Mouse (Mus musculus): Measurements from ENCODE around the gene Leo1. TPM values are rescaled to one million over a fixed set of nuclear protein-coding genes. Genes with fewer than 3 reads are reported as not detected.

Leo1 gene
- polyA plus RNA-seq, 1 experiment from 2014 or later, result 34.1 TPM

- Histone ChIP-seq H3K36me3 (ENCODE audit: control insufficient read depth, insufficient read depth, low read length) (no peaks in the 10 kb centered on the region), H3K9me3 (replicated peaks; ENCODE audit: control insufficient read depth, low read length) (no peaks in the 10 kb centered on the region), H3K4me3 (ENCODE audit: low read depth, low read length) (no peak overlapping the region), H3K9ac (ENCODE audit: low read length) (no peak overlapping the region), H3K4me1 (ENCODE audit: control insufficient read depth, insufficient read depth, low read length) (no peaks in the 10 kb centered on the region), H3K4me2 (ENCODE audit: low read length) (no peak overlapping the region), H3K27me3 (replicated peaks; ENCODE audit: control insufficient read depth, insufficient read depth, low read length) (no peaks in the 10 kb centered on the region), H3K27ac (ENCODE audit: low read depth, low read length) (no peak overlapping the region)
- ATAC-seq, result no peak
- no peak for DNase-seq (ENCODE audit: low spot score)
- 94% methylated on average over 3 of the region's 3 CpGs for WGBS
Measured at GRCm38 (mm10) chr9:75422251-75422691, 19.1 kb upstream of the Leo1 start.

GRCm38 (mm10) chr9:75423683-75424082, 17.6 kb upstream of the Leo1 start:
- H3K9me3 ChIP-seq (replicated peaks; ENCODE audit: control insufficient read depth, low read length), result no peaks in the 10 kb centered on the region
- H3K9ac ChIP-seq (ENCODE audit: low read length), result no peak overlapping the region
- H3K27ac ChIP-seq (ENCODE audit: low read depth, low read length), result no peak overlapping the region
- H3K36me3 ChIP-seq (ENCODE audit: control insufficient read depth, insufficient read depth, low read length), result no peaks in the 10 kb centered on the region
- no peaks in the 10 kb centered on the region for H3K4me1 ChIP-seq (ENCODE audit: control insufficient read depth, insufficient read depth, low read length)
- WGBS, result 76% methylated on average over 5 of the region's 5 CpGs
- no peak for DNase-seq (ENCODE audit: low spot score)
- ATAC-seq, result no peak
- H3K27me3 ChIP-seq (replicated peaks; ENCODE audit: control insufficient read depth, insufficient read depth, low read length), result no peaks in the 10 kb centered on the region
- no peak overlapping the region for H3K4me3 ChIP-seq (ENCODE audit: low read depth, low read length)
- no peak overlapping the region for H3K4me2 ChIP-seq (ENCODE audit: low read length)

DNA sequence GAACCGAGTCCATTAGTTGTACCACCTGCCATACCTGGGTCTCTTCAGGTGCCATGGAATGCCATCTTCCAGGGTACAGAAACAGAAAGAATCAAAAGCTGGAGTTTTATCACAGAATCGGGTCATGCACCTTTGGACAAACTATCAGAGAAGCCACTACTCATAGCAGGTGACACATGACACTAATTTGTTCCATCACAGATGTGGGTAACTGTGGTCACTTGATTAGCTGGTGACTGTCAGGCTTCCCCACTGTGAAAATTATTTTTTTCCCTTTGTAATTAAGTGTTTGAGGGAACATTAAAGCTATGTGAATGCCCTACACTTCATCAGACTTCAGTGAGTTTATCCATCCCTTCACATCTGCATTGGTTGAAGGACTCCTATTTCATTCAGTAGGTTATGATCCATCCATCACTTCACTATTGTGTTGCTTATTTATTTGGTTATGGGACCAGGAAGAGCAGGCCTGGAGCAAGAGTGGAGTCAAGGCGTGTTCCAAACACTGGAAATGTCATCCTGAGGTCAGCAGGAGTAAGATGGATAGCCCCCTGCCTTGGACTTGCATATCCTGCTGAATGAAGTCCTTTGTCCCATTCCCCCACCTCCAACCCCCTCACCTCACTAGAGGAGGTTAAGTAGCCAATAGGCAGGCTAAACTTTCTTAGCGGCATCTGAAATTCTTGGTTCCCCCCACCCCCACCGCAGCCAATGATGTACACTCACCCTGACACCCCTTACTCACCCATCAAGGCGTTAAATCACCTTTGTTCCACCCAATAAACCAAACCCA, 16.8 kb upstream of the Leo1 start:
- Histone ChIP-seq H3K9ac (ENCODE audit: low read length) (no peak overlapping the region), H3K36me3 (ENCODE audit: control insufficient read depth, insufficient read depth, low read length) (no peaks in the 10 kb centered on the region), H3K4me1 (ENCODE audit: control insufficient read depth, insufficient read depth, low read length) (no peaks in the 10 kb centered on the region), H3K4me3 (ENCODE audit: low read depth, low read length) (no peak overlapping the region), H3K27ac (ENCODE audit: low read depth, low read length) (no peak overlapping the region), H3K4me2 (ENCODE audit: low read length) (no peak overlapping the region), H3K27me3 (replicated peaks; ENCODE audit: control insufficient read depth, insufficient read depth, low read length) (no peaks in the 10 kb centered on the region), H3K9me3 (replicated peaks; ENCODE audit: control insufficient read depth, low read length) (no peaks in the 10 kb centered on the region)
- DNase-seq (ENCODE audit: low spot score), result no peak
- 70% methylated on average over 6 of the region's 6 CpGs for WGBS
- no peak for ATAC-seq

DNA sequence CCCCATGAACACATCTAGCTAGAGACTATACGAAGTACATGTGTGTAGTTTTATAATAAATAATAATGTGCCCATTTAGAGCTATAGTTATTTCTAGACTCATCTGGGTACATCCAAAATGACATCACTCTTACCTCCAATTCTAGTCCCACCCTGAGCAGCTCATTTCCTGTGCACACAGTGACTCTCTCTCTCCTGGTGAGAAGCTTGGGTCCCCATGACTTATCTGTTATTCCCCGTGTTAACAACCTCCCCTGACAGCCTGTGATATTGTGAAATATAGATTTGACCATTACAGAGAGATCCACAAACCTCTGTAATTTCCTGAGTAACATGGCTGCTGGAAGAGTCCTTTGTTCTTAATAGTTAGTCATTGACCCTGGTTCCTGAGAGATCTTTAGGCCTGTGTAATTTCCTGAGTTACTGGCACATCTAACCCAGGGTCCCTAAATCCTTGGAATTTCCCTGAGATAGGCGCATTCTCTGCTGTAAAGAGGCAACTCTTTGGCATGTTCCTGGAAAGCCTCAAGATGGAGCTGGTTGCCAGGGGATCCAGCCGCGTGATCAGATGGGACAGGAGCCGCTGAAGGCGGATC, 15.4 kb upstream of the Leo1 start:
- DNase-seq (ENCODE audit: low spot score) (no peak), ATAC-seq (no peak)
- H3K9me3 ChIP-seq (replicated peaks; ENCODE audit: control insufficient read depth, low read length), result no peaks in the 10 kb centered on the region
- no peak overlapping the region for H3K9ac ChIP-seq (ENCODE audit: low read length)
- H3K4me1 ChIP-seq (ENCODE audit: control insufficient read depth, insufficient read depth, low read length), result no peaks in the 10 kb centered on the region
- H3K27me3 ChIP-seq (replicated peaks; ENCODE audit: control insufficient read depth, insufficient read depth, low read length), result no peaks in the 10 kb centered on the region
- no peak overlapping the region for H3K27ac ChIP-seq (ENCODE audit: low read depth, low read length)
- no peaks in the 10 kb centered on the region for H3K36me3 ChIP-seq (ENCODE audit: control insufficient read depth, insufficient read depth, low read length)
- WGBS, result 87% methylated on average over 7 of the region's 7 CpGs
- H3K4me3 ChIP-seq (ENCODE audit: low read depth, low read length), result no peak overlapping the region
- H3K4me2 ChIP-seq (ENCODE audit: low read length), result no peak overlapping the region

DNA sequence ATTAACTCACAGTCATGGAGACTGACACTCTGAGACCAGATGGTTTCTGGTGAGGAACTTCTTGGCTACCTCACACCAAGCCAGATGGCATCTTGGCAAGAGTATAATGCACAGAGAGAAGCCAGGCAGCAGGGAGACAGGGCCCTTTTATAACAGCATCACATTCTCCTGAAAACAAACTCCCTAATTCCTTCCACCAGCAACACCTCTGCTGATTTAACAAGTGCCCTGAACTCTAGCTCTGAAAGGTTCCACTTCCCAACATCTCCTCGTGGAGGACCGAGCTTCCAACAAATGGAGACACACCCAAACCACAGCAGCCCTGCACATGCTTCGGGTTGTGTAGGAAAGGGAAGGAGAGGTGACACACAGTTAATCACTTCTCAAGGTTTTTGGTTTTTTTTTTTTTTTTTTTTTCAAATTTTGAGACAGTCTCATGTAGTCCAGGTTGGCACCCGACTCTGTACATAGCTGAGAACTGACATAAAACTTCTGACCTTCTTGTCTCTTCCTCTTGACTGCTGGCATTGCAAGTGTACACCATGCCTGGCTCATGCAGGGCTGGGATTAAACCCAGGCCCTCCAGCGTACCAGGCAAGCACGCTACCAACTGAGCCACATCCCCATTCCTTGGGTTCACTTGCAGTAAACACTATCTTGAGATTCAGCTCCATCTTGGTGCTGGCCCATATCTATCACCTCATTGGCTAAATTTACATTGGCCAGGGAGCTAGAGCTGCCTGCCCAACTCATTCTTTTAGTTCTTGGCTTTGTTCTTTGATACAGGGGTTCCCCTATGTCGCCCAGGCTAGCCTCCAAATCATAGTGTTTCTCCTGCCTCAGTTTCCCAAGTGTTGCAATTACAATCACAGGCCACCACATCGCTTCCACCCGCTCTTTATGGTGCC, 13.7 kb upstream of the Leo1 start:
- Histone ChIP-seq H3K4me1 (ENCODE audit: control insufficient read depth, insufficient read depth, low read length) (no peaks in the 10 kb centered on the region), H3K9ac (ENCODE audit: low read length) (no peak overlapping the region), H3K4me3 (ENCODE audit: low read depth, low read length) (no peak overlapping the region), H3K27me3 (replicated peaks; ENCODE audit: control insufficient read depth, insufficient read depth, low read length) (no peaks in the 10 kb centered on the region), H3K9me3 (replicated peaks; ENCODE audit: control insufficient read depth, low read length) (no peaks in the 10 kb centered on the region), H3K4me2 (ENCODE audit: low read length) (no peak overlapping the region), H3K36me3 (ENCODE audit: control insufficient read depth, insufficient read depth, low read length) (no peaks in the 10 kb centered on the region), H3K27ac (ENCODE audit: low read depth, low read length) (no peak overlapping the region)
- DNase-seq (ENCODE audit: low spot score), result peak; percentile 84
- 77% methylated on average over 9 of the region's 9 CpGs for WGBS
- peak; percentile 83; the same call in 1 of the 2 replicates for ATAC-seq

GRCm38 (mm10) chr9:75428274-75428600, 13.1 kb upstream of the Leo1 start:
- no peaks in the 10 kb centered on the region for H3K4me1 ChIP-seq (ENCODE audit: control insufficient read depth, insufficient read depth, low read length)
- no peak overlapping the region for H3K4me2 ChIP-seq (ENCODE audit: low read length)
- ATAC-seq, result no peak
- no peaks in the 10 kb centered on the region for H3K27me3 ChIP-seq (replicated peaks; ENCODE audit: control insufficient read depth, insufficient read depth, low read length)
- H3K36me3 ChIP-seq (ENCODE audit: control insufficient read depth, insufficient read depth, low read length), result no peaks in the 10 kb centered on the region
- H3K4me3 ChIP-seq (ENCODE audit: low read depth, low read length), result no peak overlapping the region
- H3K9ac ChIP-seq (ENCODE audit: low read length), result no peak overlapping the region
- H3K9me3 ChIP-seq (replicated peaks; ENCODE audit: control insufficient read depth, low read length), result no peaks in the 10 kb centered on the region
- no peak overlapping the region for H3K27ac ChIP-seq (ENCODE audit: low read depth, low read length)
- no peak for DNase-seq (ENCODE audit: low spot score)
- 64% methylated on average over 2 of the region's 2 CpGs for WGBS

DNA sequence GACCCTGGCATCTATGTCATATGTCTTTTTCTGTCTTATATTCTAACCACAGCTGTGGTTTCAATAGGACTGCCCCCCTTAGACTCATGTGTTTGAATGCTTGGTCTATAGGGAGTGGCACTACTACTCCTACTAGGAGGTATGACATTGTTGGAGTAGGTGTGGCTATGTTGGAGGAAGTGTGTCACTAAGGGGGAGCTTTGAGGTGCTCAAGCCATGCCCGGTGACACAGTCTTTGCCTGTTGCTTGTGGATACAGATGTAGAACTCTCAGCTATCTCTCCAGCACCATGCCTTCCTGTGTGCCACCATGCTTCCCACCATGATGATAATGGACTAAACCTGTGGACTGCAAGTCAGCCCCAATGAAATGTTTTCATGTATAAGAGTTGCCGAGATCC, 12.3 kb upstream of the Leo1 start:
- H3K9me3 ChIP-seq (replicated peaks; ENCODE audit: control insufficient read depth, low read length), result no peaks in the 10 kb centered on the region
- no peak for DNase-seq (ENCODE audit: low spot score)
- H3K27ac ChIP-seq (ENCODE audit: low read depth, low read length), result no peak overlapping the region
- no peaks in the 10 kb centered on the region for H3K36me3 ChIP-seq (ENCODE audit: control insufficient read depth, insufficient read depth, low read length)
- H3K4me3 ChIP-seq (ENCODE audit: low read depth, low read length), result no peak overlapping the region
- WGBS, result 89% methylated on average over 2 of the region's 2 CpGs
- H3K27me3 ChIP-seq (replicated peaks; ENCODE audit: control insufficient read depth, insufficient read depth, low read length), result no peaks in the 10 kb centered on the region
- ATAC-seq, result no peak
- no peak overlapping the region for H3K9ac ChIP-seq (ENCODE audit: low read length)
- no peaks in the 10 kb centered on the region for H3K4me1 ChIP-seq (ENCODE audit: control insufficient read depth, insufficient read depth, low read length)
- no peak overlapping the region for H3K4me2 ChIP-seq (ENCODE audit: low read length)

DNA sequence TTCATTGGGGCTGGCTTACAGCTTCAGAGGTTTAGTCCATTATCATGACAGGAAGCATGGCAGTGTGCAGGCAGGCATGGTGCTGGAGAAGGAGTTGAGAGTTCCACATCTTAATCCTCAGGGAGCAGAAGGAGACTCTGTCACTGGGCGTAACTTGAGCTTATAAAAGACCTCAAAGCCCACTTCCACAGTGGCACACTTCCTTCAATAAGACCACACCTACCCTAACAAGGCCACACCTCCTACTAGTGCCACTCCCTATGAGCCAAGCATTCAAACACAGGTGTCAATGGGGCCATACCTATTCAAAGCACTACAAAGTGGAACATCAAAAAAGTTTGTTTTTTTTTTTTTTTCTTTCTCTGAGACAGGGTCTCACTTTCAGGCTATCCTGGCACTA, 11.7 kb upstream of the Leo1 start:
- no peak for DNase-seq (ENCODE audit: low spot score)
- H3K4me3 ChIP-seq (ENCODE audit: low read depth, low read length), result no peak overlapping the region
- WGBS, result 86% methylated on average over 1 of the region's 1 CpGs
- no peak overlapping the region for H3K9ac ChIP-seq (ENCODE audit: low read length)
- H3K27ac ChIP-seq (ENCODE audit: low read depth, low read length), result no peak overlapping the region
- ATAC-seq, result no peak
- H3K27me3 ChIP-seq (replicated peaks; ENCODE audit: control insufficient read depth, insufficient read depth, low read length), result no peaks in the 10 kb centered on the region
- H3K9me3 ChIP-seq (replicated peaks; ENCODE audit: control insufficient read depth, low read length), result no peaks in the 10 kb centered on the region
- H3K4me2 ChIP-seq (ENCODE audit: low read length), result no peak overlapping the region
- no peaks in the 10 kb centered on the region for H3K36me3 ChIP-seq (ENCODE audit: control insufficient read depth, insufficient read depth, low read length)
- no peaks in the 10 kb centered on the region; the same call in 1 of the 2 replicates for H3K4me1 ChIP-seq (ENCODE audit: control insufficient read depth, insufficient read depth, low read length)

All from forebrain, embryonic 14.5 days (tissue).